Mouse (Mus musculus): ENCODE measurements around the gene Mvd.

- TF ChIP-seq POLR2A (IDR thresholded peaks at IDR 0.05; ENCODE audit: low read depth, low read length) (no peak), CTCF (conservative IDR thresholded peaks at IDR 0.05; ENCODE audit: insufficient read depth, insufficient read length, low read depth, low read length) (no peak)
These were observed 7.1 kb downstream of the Mvd start for GRCm38 (mm10) chr8:122436146-122436545.
